Mouse (Mus musculus): ENCODE measurements around the gene Prlhr. TPM values are rescaled to one million over a fixed set of nuclear protein-coding genes. Genes with fewer than 3 reads are reported as not detected.
A peak's percentile ranks its signal among the peaks of the same experiment; 100 is the strongest.

The Prlhr gene
- polyA plus RNA-seq, 1 experiment from 2014 or later, result not detected

DNA sequence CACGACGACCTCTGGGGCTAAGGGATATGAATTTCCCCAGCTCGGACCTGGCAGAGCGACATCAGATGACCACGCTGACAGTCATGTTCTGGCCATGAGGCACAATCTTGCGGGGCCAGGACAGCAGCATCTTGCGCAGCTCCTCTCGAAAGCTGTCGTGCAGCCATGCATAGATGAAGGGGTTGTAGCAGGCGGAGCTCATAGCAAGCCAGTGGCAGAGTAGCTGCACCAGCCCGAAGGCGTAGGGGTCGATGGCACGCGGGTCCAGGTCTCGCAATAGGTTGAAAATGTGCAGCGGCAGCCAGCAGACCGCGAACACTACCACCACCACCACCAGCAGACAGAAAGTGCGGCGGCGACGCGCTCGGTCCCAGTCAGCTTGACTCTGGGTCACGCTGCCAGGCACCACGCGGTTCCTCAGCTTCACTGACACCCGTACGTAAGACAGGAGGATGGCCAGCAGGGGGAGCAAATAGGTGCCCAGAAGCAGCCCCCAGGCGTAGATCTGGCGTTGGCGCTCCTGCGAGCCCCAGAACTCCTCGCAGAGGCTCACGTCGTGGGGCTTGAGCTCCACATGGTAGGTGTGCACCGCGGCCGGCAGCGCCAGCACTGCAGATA is 1.0 kb downstream of the Prlhr start:
- H3K4me3 ChIP-seq, result peak overlapping the region; percentile 24
- 2% methylated on average over 41 of the region's 41 CpGs for WGBS
- ATAC-seq (ENCODE audit: insufficient number of reproducible peaks, insufficient read depth, low FRiP score, low TSS enrichment, low read depth), result no peak
- H3K9ac ChIP-seq, result no peak overlapping the region
- H3K9me3 ChIP-seq, result no peaks in the 10 kb centered on the region
- peaks cover 49% of the 10 kb centered on the region for H3K27me3 ChIP-seq
- H3K4me2 ChIP-seq, result peak overlapping the region; percentile 54
- no peak overlapping the region for H3K27ac ChIP-seq
- no peaks in the 10 kb centered on the region for H3K36me3 ChIP-seq
- H3K4me1 ChIP-seq, result peaks cover 15% of the 10 kb centered on the region

DNA sequence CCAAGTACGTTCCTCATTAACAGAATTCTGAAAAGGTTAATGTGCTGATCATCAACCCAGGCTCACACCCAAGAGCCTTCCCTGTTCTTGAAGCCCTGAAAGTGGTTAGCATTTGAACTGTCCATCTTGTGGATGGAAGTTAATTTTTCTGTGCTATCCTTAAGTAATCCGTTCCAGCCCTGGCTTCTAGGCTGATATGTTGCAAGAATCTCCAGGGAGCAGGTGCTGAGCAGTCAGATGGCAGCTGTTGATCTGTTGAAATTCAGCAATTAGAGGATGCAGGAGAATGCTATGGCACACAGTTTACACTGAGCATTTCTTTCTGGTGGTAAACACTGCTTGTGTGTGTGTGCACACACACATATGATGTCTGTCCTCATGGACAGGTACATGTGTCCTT is 2.4 kb downstream of the Prlhr start:
- Histone ChIP-seq H3K27me3 (peaks cover 49% of the 10 kb centered on the region), H3K27ac (no peak overlapping the region)
- 71% methylated on average over 2 of the region's 2 CpGs for WGBS

DNA sequence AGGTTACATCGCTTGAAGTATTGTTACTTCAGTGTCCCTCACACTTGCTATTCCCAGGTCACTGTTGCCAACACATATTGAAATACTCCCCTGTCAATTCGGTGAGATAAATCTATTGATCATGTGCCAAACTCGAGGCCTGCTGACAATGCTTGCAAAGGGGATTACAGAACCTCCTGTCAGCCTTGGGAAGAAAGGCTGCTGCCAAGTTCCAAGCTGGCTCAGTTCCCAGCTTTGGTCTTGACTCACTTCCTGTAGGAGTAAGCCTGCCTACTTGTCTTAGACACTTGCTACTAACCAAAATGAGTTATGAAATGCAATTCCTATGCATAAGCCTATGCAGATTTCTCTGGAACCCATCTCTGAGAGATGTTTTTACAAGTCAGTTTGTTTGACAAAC is 4.2 kb downstream of the Prlhr start:
- ATAC-seq (ENCODE audit: insufficient number of reproducible peaks, insufficient read depth, low FRiP score, low TSS enrichment, low read depth), result no peak

More for the DNA sequence above, 2.4 kb downstream of the Prlhr start:
- no peak for ATAC-seq (ENCODE audit: insufficient number of reproducible peaks, insufficient read depth, low FRiP score, low TSS enrichment, low read depth)
- no peaks in the 10 kb centered on the region for H3K9me3 ChIP-seq
- peaks cover 15% of the 10 kb centered on the region for H3K4me1 ChIP-seq
- H3K36me3 ChIP-seq, result no peaks in the 10 kb centered on the region
- H3K9ac ChIP-seq, result no peak overlapping the region
- no peak overlapping the region for H3K4me2 ChIP-seq
- H3K4me3 ChIP-seq, result no peak overlapping the region

DNA sequence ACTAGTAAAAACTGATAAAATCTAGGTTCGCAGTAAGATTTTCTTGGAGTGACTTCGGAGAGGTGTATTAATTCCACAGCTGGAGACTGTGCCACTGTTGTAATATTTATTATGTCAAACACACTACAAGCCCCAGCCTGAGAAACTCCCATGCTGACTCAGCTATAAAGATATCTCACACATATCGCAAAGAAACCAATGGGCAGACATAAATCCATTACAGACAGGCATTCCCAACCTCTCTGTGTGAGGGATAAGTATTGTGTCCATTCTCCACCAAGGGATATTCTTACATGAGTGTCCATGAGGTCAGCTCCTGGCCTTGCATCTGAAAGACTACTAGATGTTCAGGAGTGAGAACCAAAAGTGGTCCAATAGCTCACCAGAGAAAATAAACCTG is 4.7 kb downstream of the Prlhr start:
- Histone ChIP-seq H3K36me3 (no peaks in the 10 kb centered on the region), H3K4me2 (no peak overlapping the region), H3K4me1 (peaks cover 15% of the 10 kb centered on the region), H3K27me3 (peaks cover 36% of the 10 kb centered on the region), H3K4me3 (no peak overlapping the region), H3K9ac (no peak overlapping the region), H3K9me3 (no peaks in the 10 kb centered on the region), H3K27ac (no peak overlapping the region)
- 82% methylated on average over 3 of the region's 3 CpGs for WGBS
- ATAC-seq (ENCODE audit: insufficient number of reproducible peaks, insufficient read depth, low FRiP score, low TSS enrichment, low read depth), result no peak

More for the DNA sequence above, 4.2 kb downstream of the Prlhr start:
- H3K4me1 ChIP-seq, result peaks cover 15% of the 10 kb centered on the region
- no peaks in the 10 kb centered on the region for H3K36me3 ChIP-seq
- no peak overlapping the region for H3K4me3 ChIP-seq
- H3K4me2 ChIP-seq, result no peak overlapping the region
- 34% methylated on average over 3 of the region's 3 CpGs for WGBS
- no peak overlapping the region for H3K9ac ChIP-seq
- H3K27me3 ChIP-seq, result peaks cover 40% of the 10 kb centered on the region
- no peaks in the 10 kb centered on the region for H3K9me3 ChIP-seq
- H3K27ac ChIP-seq, result no peak overlapping the region

DNA sequence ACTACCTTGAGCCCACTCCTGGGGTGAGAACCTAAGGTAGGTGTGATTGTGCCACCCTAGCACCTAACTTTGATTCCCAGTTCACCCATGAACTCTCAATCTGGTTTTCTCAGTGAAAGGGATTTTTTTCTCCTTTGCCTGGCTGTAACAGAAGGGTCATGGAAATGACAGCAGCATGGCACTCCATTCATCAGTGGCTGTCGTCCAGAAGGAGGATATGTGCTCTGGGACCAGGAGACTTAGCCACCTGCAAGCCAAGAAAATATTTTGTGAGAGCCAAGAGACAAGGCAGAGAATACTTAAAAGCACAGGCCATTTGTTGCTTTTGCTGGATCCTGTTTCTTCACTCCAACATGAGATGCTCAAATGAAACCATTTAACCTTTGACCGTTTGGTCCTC is 6.6 kb downstream of the Prlhr start:
- Histone ChIP-seq H3K4me1 (peaks cover 6% of the 10 kb centered on the region; the same call in 1 of the 2 replicates), H3K4me3 (no peak overlapping the region), H3K27ac (no peak overlapping the region), H3K36me3 (no peaks in the 10 kb centered on the region), H3K4me2 (no peak overlapping the region), H3K9ac (no peak overlapping the region), H3K9me3 (no peaks in the 10 kb centered on the region), H3K27me3 (peaks cover 17% of the 10 kb centered on the region)
- 60% methylated on average over 2 of the region's 2 CpGs for WGBS
- ATAC-seq (ENCODE audit: insufficient number of reproducible peaks, insufficient read depth, low FRiP score, low TSS enrichment, low read depth), result no peak

DNA sequence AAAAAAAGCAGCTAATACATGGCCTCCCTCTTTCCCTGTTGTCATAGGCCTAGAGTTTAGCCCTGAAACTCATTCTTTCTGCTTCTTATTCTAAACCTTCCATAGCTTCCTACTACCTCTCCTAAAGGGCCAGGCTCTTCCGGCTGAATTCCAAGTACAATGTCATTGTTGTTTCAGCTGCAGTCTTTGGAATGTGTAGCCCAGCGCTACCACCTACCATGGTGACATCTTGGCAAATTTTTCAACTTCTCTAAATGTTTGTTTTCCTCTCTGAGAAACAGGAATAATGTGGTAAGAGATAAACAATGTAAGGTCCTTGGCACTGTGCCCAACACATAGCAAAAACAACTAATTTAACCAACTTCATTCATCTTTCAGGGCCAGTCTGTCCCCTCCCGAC is 8.4 kb downstream of the Prlhr start:
- WGBS, result 60% methylated on average over 3 of the region's 3 CpGs
- H3K27ac ChIP-seq, result no peak overlapping the region

DNA sequence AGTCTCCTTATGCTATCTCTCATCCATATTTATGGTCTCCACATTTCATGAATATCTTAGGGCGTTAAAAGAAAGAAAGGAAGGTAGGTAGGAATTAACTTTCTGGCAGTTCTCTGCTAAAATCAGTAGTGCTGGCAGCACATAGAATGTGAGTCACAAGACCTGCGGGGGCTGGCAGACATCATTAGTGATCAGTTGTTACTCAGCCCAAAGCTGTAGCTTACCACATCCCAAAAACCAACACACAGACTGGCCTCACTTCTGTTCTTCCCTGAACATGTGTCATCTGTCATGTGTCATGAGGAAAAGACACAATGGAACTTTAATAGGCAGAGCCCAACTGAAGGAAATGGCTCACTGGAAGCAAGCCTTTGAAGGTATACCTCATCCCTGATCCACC is 9.0 kb downstream of the Prlhr start:
- no peaks in the 10 kb centered on the region for H3K27me3 ChIP-seq
- no peak for ATAC-seq (ENCODE audit: insufficient number of reproducible peaks, insufficient read depth, low FRiP score, low TSS enrichment, low read depth)
- no peaks in the 10 kb centered on the region for H3K9me3 ChIP-seq
- 87% methylated on average over 2 of the region's 2 CpGs for WGBS
- H3K36me3 ChIP-seq, result no peaks in the 10 kb centered on the region
- H3K4me1 ChIP-seq, result peaks cover 4% of the 10 kb centered on the region; the same call in 1 of the 2 replicates
- H3K27ac ChIP-seq, result no peak overlapping the region
- no peak overlapping the region for H3K4me3 ChIP-seq
- no peak overlapping the region for H3K9ac ChIP-seq
- H3K4me2 ChIP-seq, result no peak overlapping the region

More for the DNA sequence above, 8.4 kb downstream of the Prlhr start:
- no peaks in the 10 kb centered on the region for H3K27me3 ChIP-seq
- H3K4me3 ChIP-seq, result no peak overlapping the region
- no peaks in the 10 kb centered on the region for H3K9me3 ChIP-seq
- ATAC-seq (ENCODE audit: insufficient number of reproducible peaks, insufficient read depth, low FRiP score, low TSS enrichment, low read depth), result no peak
- H3K4me2 ChIP-seq, result no peak overlapping the region
- H3K36me3 ChIP-seq, result no peaks in the 10 kb centered on the region
- no peak overlapping the region for H3K9ac ChIP-seq
- peaks cover 6% of the 10 kb centered on the region; the same call in 1 of the 2 replicates for H3K4me1 ChIP-seq

DNA sequence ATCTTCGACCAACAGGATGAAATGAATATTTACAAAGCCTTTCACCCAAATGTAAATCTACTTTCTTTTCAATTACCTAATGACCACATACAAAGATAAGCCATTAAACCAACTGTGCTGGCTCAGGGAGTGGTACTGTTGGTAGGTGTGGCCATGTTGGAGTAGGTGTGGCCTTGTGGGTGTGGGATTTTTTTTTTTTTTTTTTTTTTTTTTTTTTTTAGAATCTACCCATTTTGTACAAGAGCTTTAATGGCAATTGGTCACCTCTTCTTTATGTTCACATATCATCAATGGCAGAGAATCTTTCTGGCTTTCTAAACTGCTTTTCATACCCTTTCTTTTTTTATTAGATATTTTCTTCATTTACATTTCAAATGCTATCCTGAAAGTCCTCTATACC is 12.3 kb downstream of the Prlhr start:
- no peak overlapping the region for H3K4me2 ChIP-seq
- H3K27me3 ChIP-seq, result no peaks in the 10 kb centered on the region
- no peak for ATAC-seq (ENCODE audit: insufficient number of reproducible peaks, insufficient read depth, low FRiP score, low TSS enrichment, low read depth)
- H3K36me3 ChIP-seq, result no peaks in the 10 kb centered on the region
- no peaks in the 10 kb centered on the region for H3K4me1 ChIP-seq
- H3K9ac ChIP-seq, result no peak overlapping the region
- H3K4me3 ChIP-seq, result no peak overlapping the region
- WGBS, result 91% methylated on average over 1 of the region's 1 CpGs
- H3K9me3 ChIP-seq, result no peaks in the 10 kb centered on the region
- H3K27ac ChIP-seq, result no peak overlapping the region

DNA sequence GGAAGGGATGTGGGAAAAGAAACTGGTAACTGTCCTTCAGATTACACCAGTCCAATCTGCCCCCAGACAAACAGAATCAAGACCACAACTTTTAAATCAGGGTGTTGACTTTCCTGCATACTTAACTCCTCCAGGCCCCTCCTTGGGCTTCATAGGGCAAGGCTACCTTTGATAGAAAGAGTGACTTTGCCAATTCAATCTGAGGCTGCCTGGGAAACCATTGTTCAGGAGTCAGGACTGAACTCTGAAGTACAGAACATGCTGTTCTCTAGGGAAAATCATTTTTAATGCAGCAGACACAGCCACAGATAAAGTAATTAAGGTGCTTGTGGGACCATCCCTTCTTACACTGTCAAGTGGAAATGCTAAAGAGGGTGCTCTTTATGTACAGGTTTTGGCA is 27.6 kb downstream of the Prlhr start:
- Histone ChIP-seq H3K27me3 (no peaks in the 10 kb centered on the region), H3K4me3 (no peak overlapping the region), H3K27ac (no peak overlapping the region), H3K9me3 (no peaks in the 10 kb centered on the region), H3K4me2 (no peak overlapping the region), H3K36me3 (no peaks in the 10 kb centered on the region), H3K4me1 (no peaks in the 10 kb centered on the region), H3K9ac (no peak overlapping the region)
- ATAC-seq (ENCODE audit: insufficient number of reproducible peaks, insufficient read depth, low FRiP score, low TSS enrichment, low read depth), result no peak

DNA sequence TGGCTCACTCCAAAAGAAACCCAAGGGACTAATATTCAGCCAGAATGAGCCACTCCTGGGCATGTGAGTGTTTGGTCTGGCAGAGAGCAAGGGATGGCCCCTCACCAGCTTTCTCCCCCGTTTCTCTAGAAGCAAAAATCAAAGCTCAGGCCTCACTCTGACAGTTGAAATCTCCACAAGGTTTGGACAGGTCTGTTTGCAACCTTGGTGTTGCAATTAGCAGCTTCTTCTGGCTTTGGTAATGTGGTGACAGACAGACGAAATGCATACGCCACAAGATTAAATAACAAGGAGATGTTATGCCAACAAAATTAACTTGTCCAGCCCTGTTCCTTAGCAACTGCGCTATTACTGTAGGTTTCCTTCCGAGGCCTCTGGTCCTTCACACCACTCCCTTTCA is 28.0 kb downstream of the Prlhr start:
- no peaks in the 10 kb centered on the region for H3K9me3 ChIP-seq
- H3K27ac ChIP-seq, result no peak overlapping the region
- no peaks in the 10 kb centered on the region for H3K4me1 ChIP-seq
- WGBS, result 65% methylated on average over 5 of the region's 5 CpGs
- no peak overlapping the region for H3K4me3 ChIP-seq
- no peaks in the 10 kb centered on the region for H3K27me3 ChIP-seq
- no peak overlapping the region for H3K9ac ChIP-seq
- no peaks in the 10 kb centered on the region for H3K36me3 ChIP-seq
- ATAC-seq (ENCODE audit: insufficient number of reproducible peaks, insufficient read depth, low FRiP score, low TSS enrichment, low read depth), result no peak
- no peak overlapping the region for H3K4me2 ChIP-seq

DNA sequence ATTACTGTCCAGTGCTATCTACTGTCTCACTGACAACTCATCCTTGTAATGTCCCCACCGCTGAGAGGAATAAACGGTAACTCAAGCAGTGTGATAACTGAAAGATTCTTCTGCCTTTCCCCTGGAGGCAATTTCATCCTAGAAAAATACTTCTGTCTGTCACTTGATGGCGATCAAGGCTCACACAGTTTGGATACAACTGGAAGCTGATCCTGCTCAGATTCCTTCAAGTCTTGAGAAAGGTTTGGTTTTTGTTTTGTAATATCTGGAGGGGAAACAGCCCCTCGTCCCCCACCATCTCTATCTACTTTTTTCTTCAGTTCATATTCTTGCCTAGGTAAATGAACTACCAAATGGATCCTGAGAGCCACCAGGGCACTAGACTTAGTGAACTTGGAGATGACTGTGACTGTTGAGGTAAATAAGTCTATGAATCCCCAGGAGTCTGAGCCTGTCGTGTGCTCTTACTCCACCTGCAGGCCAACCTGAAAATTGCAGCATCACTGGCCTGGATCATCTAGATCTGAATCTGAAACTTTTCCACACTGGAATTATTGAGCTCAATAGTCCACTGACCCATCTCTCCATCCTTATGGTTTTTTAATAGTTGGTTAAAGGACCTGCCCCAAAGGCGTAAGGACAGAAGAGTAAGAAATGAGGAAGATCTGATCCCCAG is 30.4 kb downstream of the Prlhr start:
- H3K36me3 ChIP-seq, result no peaks in the 10 kb centered on the region
- H3K27me3 ChIP-seq, result no peaks in the 10 kb centered on the region
- WGBS, result 41% methylated on average over 6 of the region's 6 CpGs
- no peak for ATAC-seq (ENCODE audit: insufficient number of reproducible peaks, insufficient read depth, low FRiP score, low TSS enrichment, low read depth)
- no peaks in the 10 kb centered on the region for H3K9me3 ChIP-seq
- no peak overlapping the region for H3K4me2 ChIP-seq
- H3K27ac ChIP-seq, result no peak overlapping the region
- H3K9ac ChIP-seq, result no peak overlapping the region
- H3K4me1 ChIP-seq, result no peaks in the 10 kb centered on the region
- H3K4me3 ChIP-seq, result no peak overlapping the region

DNA sequence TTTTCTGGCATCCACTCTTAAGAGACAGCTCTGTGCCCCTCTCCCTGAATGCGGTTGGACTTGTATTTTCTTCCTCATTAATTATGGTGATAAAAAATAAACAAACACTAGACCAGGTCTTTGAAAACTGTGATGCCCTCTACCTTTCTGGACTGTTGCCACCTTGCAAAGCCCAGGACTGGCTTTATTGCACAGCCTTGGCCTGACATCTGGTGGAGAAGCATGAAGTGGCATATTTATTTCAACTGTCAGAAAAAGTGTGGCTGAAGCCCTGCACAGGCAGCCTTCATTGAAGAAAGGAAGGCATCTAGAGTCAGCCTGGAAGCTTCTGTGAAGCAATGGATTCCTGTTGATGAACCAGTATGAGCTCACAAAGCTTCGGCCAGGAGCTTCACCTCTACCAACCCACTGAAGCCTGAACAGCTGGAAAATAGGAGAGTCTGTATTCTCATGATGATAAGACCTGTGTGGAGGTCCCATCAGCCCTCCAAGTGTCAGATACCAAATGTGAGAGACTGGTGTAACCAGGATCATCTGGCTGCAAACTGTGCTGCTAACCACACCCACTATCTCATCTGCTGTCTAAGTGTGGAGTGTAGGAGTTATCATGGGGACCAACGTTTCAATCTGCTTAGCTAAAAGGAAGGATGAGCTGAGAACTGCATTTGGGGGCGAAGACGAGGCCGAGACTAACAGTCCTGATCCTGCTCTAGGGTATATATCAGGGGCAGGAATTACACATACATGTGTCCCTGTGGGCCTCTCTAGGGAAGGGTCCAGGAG is 35.6 kb downstream of the Prlhr start:
- H3K27me3 ChIP-seq, result no peaks in the 10 kb centered on the region
- H3K27ac ChIP-seq, result no peak overlapping the region
- 87% methylated on average over 6 of the region's 6 CpGs for WGBS
- H3K4me1 ChIP-seq, result no peaks in the 10 kb centered on the region
- no peak overlapping the region for H3K4me2 ChIP-seq
- no peaks in the 10 kb centered on the region for H3K9me3 ChIP-seq
- H3K4me3 ChIP-seq, result no peak overlapping the region
- ATAC-seq (ENCODE audit: insufficient number of reproducible peaks, insufficient read depth, low FRiP score, low TSS enrichment, low read depth), result no peak
- no peaks in the 10 kb centered on the region for H3K36me3 ChIP-seq
- H3K9ac ChIP-seq, result no peak overlapping the region

Measured in embryonic facial prominence, embryonic 13.5 days (tissue).